Mouse (Mus musculus): ENCODE measurements around the gene F830045P16Rik. TPM values are rescaled to one million over a fixed set of nuclear protein-coding genes. Genes with fewer than 3 reads are reported as not detected.

Gene F830045P16Rik
- total and polyA plus RNA-seq, 2 experiments from 2014 or later, result 0.16 TPM; not detected in 1

DNA sequence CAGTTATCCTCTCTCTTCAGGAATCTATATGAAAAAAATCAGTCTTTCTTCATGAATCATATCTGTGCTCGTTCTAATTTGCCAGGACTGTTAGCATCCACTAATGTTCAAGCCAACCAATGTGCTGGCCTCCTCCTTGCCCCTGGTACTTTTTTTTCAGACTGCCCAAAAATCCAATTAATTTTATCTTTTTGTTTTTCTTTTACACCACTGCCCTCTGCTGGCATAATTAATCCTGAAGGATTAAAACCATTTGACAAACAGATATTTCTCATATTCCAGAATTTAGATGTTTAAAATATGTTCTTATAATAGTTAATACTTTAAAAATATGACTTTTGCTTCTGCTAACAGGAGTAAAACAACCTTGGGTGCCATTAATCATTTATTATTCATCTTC is 101.2 kb downstream of the F830045P16Rik start:
- Histone ChIP-seq H3K9ac (replicated peaks; ENCODE audit: low read length, poor library complexity, severe bottlenecking) (no peak overlapping the region), H3K9me3 (ENCODE audit: low read length) (no peaks in the 10 kb centered on the region), H3K27ac (ENCODE audit: low read depth, low read length) (no peak overlapping the region), H3K36me3 (ENCODE audit: insufficient read depth, low read length) (no peaks in the 10 kb centered on the region), H3K4me1 (ENCODE audit: insufficient read depth, low read length) (no peaks in the 10 kb centered on the region), H3K4me2 (ENCODE audit: low read depth, low read length, poor library complexity, severe bottlenecking) (no peak overlapping the region), H3K4me3 (ENCODE audit: low read depth, low read length) (no peak overlapping the region), H3K27me3 (ENCODE audit: insufficient read depth, low read length) (no peaks in the 10 kb centered on the region)
- TF ChIP-seq CTCF (IDR thresholded peaks at IDR 0.05), result peak; percentile 68
- 61% methylated on average over 1 of the region's 1 CpGs for WGBS
- ATAC-seq (ENCODE audit: low FRiP score) (no peak), DNase-seq (ENCODE audit: low spot score) (peak; percentile 17)

DNA sequence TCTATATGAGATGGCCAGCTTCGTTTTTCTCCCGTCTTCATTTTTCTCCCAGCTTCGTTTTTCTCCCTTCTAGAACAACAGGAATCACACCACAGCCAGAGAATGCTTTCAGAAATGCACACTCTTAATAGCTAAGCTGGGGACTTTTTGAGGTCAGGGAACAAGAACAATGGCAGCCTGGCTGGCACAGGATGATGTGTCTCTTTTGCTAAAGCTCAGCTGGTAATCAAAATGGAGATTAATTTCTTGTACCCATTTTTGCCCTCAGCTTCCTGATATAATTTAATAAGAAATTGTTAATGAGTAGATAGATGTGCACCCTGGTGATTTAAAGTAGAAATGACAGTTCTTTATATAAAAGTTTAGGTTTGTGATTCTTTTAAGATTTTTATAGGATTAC is 112.7 kb downstream of the F830045P16Rik start:
- peaks cover 4% of the 10 kb centered on the region; the same call in 1 of the 2 replicates for H3K9me3 ChIP-seq (ENCODE audit: low read length)
- H3K4me2 ChIP-seq (ENCODE audit: low read depth, low read length, poor library complexity, severe bottlenecking), result no peak overlapping the region
- DNase-seq (ENCODE audit: low spot score) (no peak), ATAC-seq (ENCODE audit: low FRiP score) (no peak)
- TF ChIP-seq CTCF (IDR thresholded peaks at IDR 0.05), result no peak
- no peaks in the 10 kb centered on the region for H3K36me3 ChIP-seq (ENCODE audit: insufficient read depth, low read length)
- no peak overlapping the region for H3K4me3 ChIP-seq (ENCODE audit: low read depth, low read length)
- no peaks in the 10 kb centered on the region for H3K4me1 ChIP-seq (ENCODE audit: insufficient read depth, low read length)
- WGBS, result 54% methylated on average over 3 of the region's 3 CpGs
- H3K27ac ChIP-seq (ENCODE audit: low read depth, low read length), result no peak overlapping the region
- H3K9ac ChIP-seq (replicated peaks; ENCODE audit: low read length, poor library complexity, severe bottlenecking), result no peak overlapping the region
- H3K27me3 ChIP-seq (ENCODE audit: insufficient read depth, low read length), result no peaks in the 10 kb centered on the region

GRCm38 (mm10) chr2:129420897-129421561 is 115.4 kb downstream of the F830045P16Rik start:
- DNase-seq (ENCODE audit: low spot score) (no peak), ATAC-seq (ENCODE audit: low FRiP score) (no peak)
- 92% methylated on average over 10 of the region's 10 CpGs for WGBS

DNA sequence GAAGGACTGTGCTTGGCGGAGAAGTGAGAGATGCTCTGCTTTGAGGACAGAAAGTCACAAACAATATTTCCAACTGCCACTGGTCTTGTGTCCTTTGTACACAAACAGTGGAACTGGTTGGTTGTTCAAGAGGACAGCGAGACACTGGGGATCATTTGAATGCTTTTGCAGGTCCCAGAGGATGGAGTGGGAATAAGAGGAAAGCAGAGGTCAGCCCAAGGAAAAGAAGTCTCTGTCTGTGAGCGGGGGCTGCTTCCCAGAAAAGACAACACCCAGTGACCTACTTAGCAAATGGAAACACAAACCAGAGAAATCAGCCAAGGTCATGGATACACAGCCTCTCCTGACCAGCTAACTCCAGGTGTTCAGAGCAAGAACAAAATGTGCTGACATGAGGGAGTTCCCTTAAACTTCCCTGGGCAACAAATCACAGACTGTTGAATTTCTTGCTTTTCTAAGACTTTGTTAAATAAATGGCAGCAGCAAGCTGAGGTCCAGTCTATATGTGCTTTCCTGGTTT is 117.0 kb downstream of the F830045P16Rik start:
- no peak overlapping the region for H3K27ac ChIP-seq (ENCODE audit: low read depth, low read length)
- no peak overlapping the region for H3K4me2 ChIP-seq (ENCODE audit: low read depth, low read length, poor library complexity, severe bottlenecking)
- no peaks in the 10 kb centered on the region for H3K36me3 ChIP-seq (ENCODE audit: insufficient read depth, low read length)
- ATAC-seq (ENCODE audit: low FRiP score) (no peak), DNase-seq (ENCODE audit: low spot score) (no peak)
- peaks cover 3% of the 10 kb centered on the region; the same call in 1 of the 2 replicates for H3K4me1 ChIP-seq (ENCODE audit: insufficient read depth, low read length)
- no peak for TF ChIP-seq CTCF (IDR thresholded peaks at IDR 0.05)
- H3K27me3 ChIP-seq (ENCODE audit: insufficient read depth, low read length), result no peaks in the 10 kb centered on the region
- WGBS, result 80% methylated on average over 3 of the region's 3 CpGs
- H3K4me3 ChIP-seq (ENCODE audit: low read depth, low read length), result no peak overlapping the region
- H3K9ac ChIP-seq (replicated peaks; ENCODE audit: low read length, poor library complexity, severe bottlenecking), result no peak overlapping the region
- H3K9me3 ChIP-seq (ENCODE audit: low read length), result peaks cover 4% of the 10 kb centered on the region; the same call in 1 of the 2 replicates

More at GRCm38 (mm10) chr2:129420897-129421561, 115.4 kb downstream of the F830045P16Rik start:
- TF ChIP-seq CTCF (IDR thresholded peaks at IDR 0.05), result no peak
- Histone ChIP-seq H3K27me3 (ENCODE audit: insufficient read depth, low read length) (no peaks in the 10 kb centered on the region), H3K9me3 (ENCODE audit: low read length) (peaks cover 4% of the 10 kb centered on the region; the same call in 1 of the 2 replicates), H3K4me1 (ENCODE audit: insufficient read depth, low read length) (no peaks in the 10 kb centered on the region), H3K4me3 (ENCODE audit: low read depth, low read length) (no peak overlapping the region), H3K36me3 (ENCODE audit: insufficient read depth, low read length) (no peaks in the 10 kb centered on the region), H3K4me2 (ENCODE audit: low read depth, low read length, poor library complexity, severe bottlenecking) (no peak overlapping the region), H3K27ac (ENCODE audit: low read depth, low read length) (no peak overlapping the region), H3K9ac (replicated peaks; ENCODE audit: low read length, poor library complexity, severe bottlenecking) (no peak overlapping the region)

DNA sequence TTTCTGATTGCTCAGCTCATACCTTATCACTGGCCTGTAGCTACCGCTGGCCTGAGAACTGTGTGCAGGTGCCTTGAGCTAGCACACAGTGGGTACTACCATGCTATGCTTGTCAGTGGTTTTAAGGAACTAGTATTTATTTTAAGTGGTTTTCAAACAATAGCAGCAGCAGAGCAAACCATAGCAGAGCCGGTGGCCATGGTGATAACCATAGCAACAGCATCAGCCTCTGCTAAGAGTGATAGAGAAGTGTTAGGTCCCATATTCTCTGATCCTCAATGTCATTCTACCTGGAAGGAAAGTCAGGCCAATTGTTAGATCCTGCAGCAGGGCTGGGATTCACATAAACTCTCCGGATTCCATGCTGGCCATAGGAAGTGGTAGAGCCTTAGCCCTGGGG is 121.8 kb downstream of the F830045P16Rik start:
- no peak overlapping the region for H3K9ac ChIP-seq (replicated peaks; ENCODE audit: low read length, poor library complexity, severe bottlenecking)
- no peaks in the 10 kb centered on the region for H3K9me3 ChIP-seq (ENCODE audit: low read length)
- no peaks in the 10 kb centered on the region for H3K27me3 ChIP-seq (ENCODE audit: insufficient read depth, low read length)
- H3K4me1 ChIP-seq (ENCODE audit: insufficient read depth, low read length), result peaks cover 7% of the 10 kb centered on the region; the same call in 1 of the 2 replicates
- H3K36me3 ChIP-seq (ENCODE audit: insufficient read depth, low read length), result no peaks in the 10 kb centered on the region
- DNase-seq (ENCODE audit: low spot score) (peak; percentile 41), ATAC-seq (ENCODE audit: low FRiP score) (0 out of 2 replicates have a peak, but pooled peaks have one; percentile 54)
- TF ChIP-seq CTCF (IDR thresholded peaks at IDR 0.05), result no peak
- peak overlapping the region; percentile 26; the same call in 1 of the 2 replicates for H3K27ac ChIP-seq (ENCODE audit: low read depth, low read length)
- H3K4me3 ChIP-seq (ENCODE audit: low read depth, low read length), result no peak overlapping the region
- WGBS, result 69% methylated on average over 3 of the region's 3 CpGs
- H3K4me2 ChIP-seq (ENCODE audit: low read depth, low read length, poor library complexity, severe bottlenecking), result no peak overlapping the region

GRCm38 (mm10) chr2:129413488-129413887 is 122.9 kb downstream of the F830045P16Rik start:
- TF ChIP-seq CTCF (IDR thresholded peaks at IDR 0.05), result no peak
- no peak for ATAC-seq (ENCODE audit: low FRiP score)
- Histone ChIP-seq H3K9ac (replicated peaks; ENCODE audit: low read length, poor library complexity, severe bottlenecking) (no peak overlapping the region), H3K4me1 (ENCODE audit: insufficient read depth, low read length) (peaks cover 7% of the 10 kb centered on the region; the same call in 1 of the 2 replicates), H3K36me3 (ENCODE audit: insufficient read depth, low read length) (no peaks in the 10 kb centered on the region), H3K9me3 (ENCODE audit: low read length) (no peaks in the 10 kb centered on the region), H3K4me3 (ENCODE audit: low read depth, low read length) (no peak overlapping the region), H3K27ac (ENCODE audit: low read depth, low read length) (no peak overlapping the region), H3K27me3 (ENCODE audit: insufficient read depth, low read length) (no peaks in the 10 kb centered on the region), H3K4me2 (ENCODE audit: low read depth, low read length, poor library complexity, severe bottlenecking) (no peak overlapping the region)
- WGBS, result 82% methylated on average over 6 of the region's 6 CpGs
- no peak for DNase-seq (ENCODE audit: low spot score)

Measured in midbrain, postnatal 0 days (tissue).